Mouse (Mus musculus) layer of hippocampus, adult 9-10 months (tissue): ENCODE data around the gene Kat2b.
"Not testable (repeated sequence)": the region's sequence is repeated elsewhere in the genome, so short reads cannot be mapped to it uniquely, and the experiment has no call there.

ENCODE experiments used
- DNase-seq: peaks from one replicate; pipeline ENCODE4 v3.0.0; 2022; ENCODE audit warnings: low spot score

Kat2b gene

GRCm38 (mm10) chr17:53661056-53661840 is 94.6 kb downstream of the Kat2b start:
- DNase-seq: no peak

DNA sequence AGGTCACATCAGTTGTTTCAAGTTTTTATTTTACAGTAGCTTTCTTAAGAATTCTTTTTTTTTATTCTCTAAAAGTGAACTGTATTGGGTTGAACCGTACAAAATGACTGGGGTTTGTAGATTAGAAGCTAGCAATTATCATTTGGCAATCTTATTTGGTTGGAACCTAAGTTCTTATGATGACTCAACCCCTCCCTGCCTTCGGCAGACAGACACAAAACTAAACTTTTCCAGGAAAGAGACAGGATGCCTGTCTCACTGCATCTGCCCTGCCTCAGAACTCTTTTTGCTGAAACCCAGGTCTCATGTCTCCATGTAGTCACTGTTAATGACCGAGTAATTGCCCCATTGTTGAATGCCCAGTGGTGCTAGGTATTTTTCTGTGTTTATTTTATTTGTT is 97.6 kb downstream of the Kat2b start:
- DNase-seq: no peak

- no peak for DNase-seq
Measured at GRCm38 (mm10) chr17:53664703-53665382, 98.2 kb downstream of the Kat2b start.

DNA sequence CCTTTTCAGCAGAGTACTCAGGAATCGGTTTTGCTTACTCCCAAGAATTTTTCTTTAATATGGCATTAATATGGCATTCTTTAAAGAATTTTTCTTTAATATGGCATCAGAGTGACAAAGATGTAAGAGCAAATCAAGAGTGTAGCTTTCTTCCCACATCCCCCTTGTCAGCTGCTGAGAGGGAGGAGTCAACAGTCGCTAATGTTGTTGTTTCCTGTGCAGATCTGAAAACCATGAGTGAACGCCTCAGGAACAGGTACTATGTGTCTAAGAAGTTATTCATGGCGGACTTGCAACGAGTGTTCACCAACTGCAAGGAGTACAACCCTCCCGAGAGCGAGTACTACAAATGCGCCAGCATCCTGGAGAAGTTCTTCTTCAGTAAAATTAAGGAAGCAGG is 103.8 kb downstream of the Kat2b start:
- no peak for DNase-seq

- DNase-seq: peak; percentile 60
Measured at GRCm38 (mm10) chr17:53678716-53679115, 112.1 kb downstream of the Kat2b start.

DNA sequence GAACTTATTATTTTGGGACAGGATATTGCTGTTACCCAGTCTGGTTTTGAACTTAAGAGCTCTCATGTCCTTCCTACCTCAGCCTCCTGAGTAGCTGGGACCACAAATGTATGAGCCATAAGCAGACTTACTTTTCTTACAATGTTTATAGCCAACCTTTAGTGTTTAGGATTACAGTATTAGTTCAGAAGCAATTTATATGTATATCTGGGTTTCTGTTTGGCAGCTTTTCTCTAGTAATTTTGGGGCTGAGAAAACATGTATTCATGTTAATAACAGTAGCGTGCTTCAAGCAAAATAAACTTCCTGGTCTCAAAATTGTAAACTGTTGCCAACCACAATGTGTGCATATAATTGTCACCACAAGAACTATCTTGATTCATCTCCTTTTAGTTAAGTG is 121.7 kb downstream of the Kat2b start:
- DNase-seq: no peak

DNA sequence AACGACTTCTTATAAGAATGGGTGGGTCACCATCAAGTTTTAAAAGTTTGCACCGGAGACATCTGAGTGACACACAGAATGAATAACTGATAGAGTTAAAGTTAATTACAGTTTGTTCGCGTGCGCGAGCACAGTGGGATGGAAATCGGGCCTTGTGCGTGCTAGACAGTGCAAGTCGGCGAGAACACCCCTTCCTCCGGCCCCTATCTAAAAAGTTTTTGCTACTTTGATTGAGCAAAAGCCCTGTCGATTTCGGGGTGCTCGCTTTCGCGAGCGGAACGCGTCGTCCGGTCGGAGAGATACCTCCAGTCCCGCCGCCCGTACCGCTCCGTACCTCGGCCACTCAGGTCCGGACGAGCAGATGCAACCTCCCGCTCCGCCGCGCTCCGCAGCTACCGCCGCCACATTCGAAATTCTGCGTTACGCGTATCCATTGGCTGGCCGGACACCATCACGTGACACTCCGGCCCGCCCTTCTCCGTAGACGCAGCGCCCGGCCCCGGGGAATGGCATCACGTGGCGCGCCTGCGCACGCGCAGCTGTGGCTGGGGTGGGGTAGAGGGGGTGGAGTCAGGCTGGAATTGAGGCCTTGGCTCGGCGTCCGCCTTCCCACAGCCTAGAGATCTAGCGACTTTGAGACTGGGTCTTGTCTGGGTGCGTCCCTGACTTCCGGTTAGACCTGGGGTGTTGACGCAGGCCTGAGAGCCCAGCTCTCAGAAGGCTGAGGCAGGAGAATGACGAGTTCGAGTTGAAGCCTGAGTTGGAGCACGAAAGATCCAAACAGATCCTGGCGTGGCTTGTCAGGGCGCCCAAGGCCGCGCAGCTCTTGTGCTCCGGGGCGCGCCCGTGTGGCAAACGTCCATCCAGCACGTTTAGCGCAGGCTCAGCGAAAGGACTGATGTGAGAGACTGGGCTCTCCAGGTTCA is 122.5 kb downstream of the Kat2b start, which contains the start of gene Sgo1:
Sgo1 (minus strand) TSS at position 457 of the 926 bp plus-strand sequence.
- DNase-seq: peak; percentile 87

GRCm38 (mm10) chr17:53689946-53690345 is 123.3 kb downstream of the Kat2b start:
- no peak for DNase-seq

DNA sequence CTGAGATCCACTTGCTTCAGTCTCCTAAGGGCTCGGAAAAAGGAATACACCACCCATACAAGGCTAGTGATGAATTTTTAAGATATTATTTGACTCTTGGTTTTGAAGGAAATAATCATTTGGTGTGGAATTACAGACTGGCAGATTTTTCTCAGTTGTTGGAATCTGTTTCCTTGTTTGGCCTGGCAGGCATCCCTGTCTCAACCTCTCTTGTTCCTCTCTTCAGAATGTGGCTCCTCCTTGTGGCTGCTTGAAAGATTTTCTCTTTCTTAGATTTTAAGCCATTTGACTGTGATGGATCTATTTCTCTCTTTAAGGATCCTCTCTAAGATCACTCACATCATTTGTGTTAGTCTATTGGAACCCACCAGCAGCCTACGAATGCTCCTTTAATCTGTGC is 127.4 kb downstream of the Kat2b start:
- no peak for DNase-seq

- DNase-seq: not testable (repeated sequence)
Measured at GRCm38 (mm10) chr17:53697521-53697920, 130.9 kb downstream of the Kat2b start.

- no peak for DNase-seq
Measured at GRCm38 (mm10) chr17:53714453-53714852, 147.8 kb downstream of the Kat2b start.

GRCm38 (mm10) chr17:53715161-53715560 is 148.5 kb downstream of the Kat2b start:
- not testable (repeated sequence) for DNase-seq

DNA sequence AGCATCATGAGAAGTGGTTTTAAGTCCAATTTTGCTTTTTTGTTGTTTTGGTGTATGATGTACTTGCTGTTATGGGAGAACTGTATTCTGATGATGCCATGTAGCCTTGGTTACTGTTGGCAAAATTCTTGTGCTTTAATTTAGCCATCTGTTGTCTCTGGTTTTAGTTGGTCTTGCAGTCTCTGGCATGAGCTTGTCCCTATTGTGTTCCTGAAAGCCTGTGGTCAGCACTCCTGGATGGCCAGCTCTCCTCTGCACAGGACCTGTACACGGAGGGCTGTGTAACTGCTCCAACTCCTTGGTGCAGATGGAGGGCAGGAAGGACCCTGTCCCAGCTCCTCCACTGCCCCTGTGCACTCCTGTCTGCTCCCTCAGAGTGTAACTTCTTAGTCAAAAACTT is 151.8 kb downstream of the Kat2b start:
- DNase-seq: no peak

- DNase-seq: not testable (repeated sequence)
Measured at GRCm38 (mm10) chr17:53718916-53719315, 152.3 kb downstream of the Kat2b start.
